20 mouse cellular contexts compared by ENCODE assay signal in genomic region chr5:30112533-30113068, GRCm38 (mm10). TPM values are rescaled to one million over a fixed set of nuclear protein-coding genes. Genes with fewer than 3 reads are reported as not detected.
DNase-seq lines count a peak whose midpoint lies in the region; ATAC-seq and TF ChIP-seq lines count a peak whose summit lies in the region.
"Had no signal": no experiment of that assay in that cellular context is flagged by ENCODE, and none has a peak within 500 bp of the region (broad histone marks: within the 10 kb centered on the region; RNA-seq: fewer than 3 reads in every experiment).

No protein-coding gene starts in this region.

- H3K9ac ChIP-seq in forebrain, postnatal 0 days, result no peak overlapping the region
- no peak overlapping the region for H3K9ac ChIP-seq in forebrain, embryonic 16.5 days (replicated peaks; ENCODE audit: low read depth, low read length)
- H3K9ac ChIP-seq in liver, adult 2 months (ENCODE audit: low read depth, low read length), result no peak overlapping the region
- no peak overlapping the region for H3K9ac ChIP-seq in liver, embryonic 12.5 days
- H3K9ac ChIP-seq: embryonic facial prominence, embryonic 12.5 days; limb, embryonic 12.5 days had no signal

- no peaks in the 10 kb centered on the region; the same call in 1 of the 2 replicates for H3K36me3 ChIP-seq in forebrain, postnatal 0 days (ENCODE audit: insufficient read depth)
- peaks cover 5% of the 10 kb centered on the region for H3K36me3 ChIP-seq in forebrain, embryonic 16.5 days (ENCODE audit: control insufficient read depth, insufficient read depth)
- H3K36me3 ChIP-seq in liver, adult 2 months (ENCODE audit: control insufficient read depth, insufficient read depth, low read length), result no peaks in the 10 kb centered on the region
- peaks cover 4% of the 10 kb centered on the region; the same call in 1 of the 2 replicates for H3K36me3 ChIP-seq in liver, embryonic 12.5 days
- H3K36me3 ChIP-seq in E14TG2a.4 (ENCODE audit: insufficient read depth, low read length), result peaks cover 12% of the 10 kb centered on the region; the same call in 1 of the 2 replicates

- H3K4me1 ChIP-seq in forebrain, postnatal 0 days (ENCODE audit: insufficient read depth), result no peaks in the 10 kb centered on the region
- peaks cover 35% of the 10 kb centered on the region for H3K4me1 ChIP-seq in forebrain, embryonic 16.5 days (replicated peaks; ENCODE audit: control insufficient read depth, insufficient read depth, low read length)
- H3K4me1 ChIP-seq in liver, adult 2 months (ENCODE audit: control insufficient read depth, insufficient read depth, low read length), result peaks cover 5% of the 10 kb centered on the region; the same call in 1 of the 2 replicates
- H3K4me1 ChIP-seq in liver, embryonic 12.5 days, result peaks cover 31% of the 10 kb centered on the region
- H3K4me1 ChIP-seq in E14TG2a.4 (replicated peaks; ENCODE audit: low read depth, low read length), result peaks cover 60% of the 10 kb centered on the region

- no peak overlapping the region for H3K4me2 ChIP-seq in forebrain, postnatal 0 days (ENCODE audit: low read depth)
- no peak overlapping the region for H3K4me2 ChIP-seq in forebrain, embryonic 16.5 days (ENCODE audit: low read length)
- no peak overlapping the region for H3K4me2 ChIP-seq in liver, embryonic 12.5 days

- no peak overlapping the region for H3K4me3 ChIP-seq in forebrain, postnatal 0 days (ENCODE audit: low read depth, low read length)
- no peak overlapping the region for H3K4me3 ChIP-seq in forebrain, embryonic 16.5 days (replicated peaks; ENCODE audit: low read length)
- H3K4me3 ChIP-seq in liver, adult 2 months (ENCODE audit: insufficient read depth, low read depth, low read length), result no peak overlapping the region
- H3K4me3 ChIP-seq in liver, embryonic 12.5 days, result no peak overlapping the region
- H3K4me3 ChIP-seq in E14TG2a.4 (replicated peaks; ENCODE audit: low read length), result no peak overlapping the region
- H3K4me3 ChIP-seq: embryonic facial prominence, embryonic 12.5 days; midbrain, embryonic 10.5 days had no signal

- H3K27me3 ChIP-seq in forebrain, postnatal 0 days (ENCODE audit: insufficient read depth, low read length), result no peaks in the 10 kb centered on the region
- H3K27me3 ChIP-seq in forebrain, embryonic 16.5 days (replicated peaks; ENCODE audit: control insufficient read depth, insufficient read depth, low read length), result no peaks in the 10 kb centered on the region
- peaks cover 8% of the 10 kb centered on the region for H3K27me3 ChIP-seq in liver, adult 2 months (ENCODE audit: control insufficient read depth, insufficient read depth, low read length)
- H3K27me3 ChIP-seq in liver, embryonic 12.5 days (replicated peaks), result peaks cover 91% of the 10 kb centered on the region
- H3K27me3 ChIP-seq in E14TG2a.4 (ENCODE audit: insufficient read depth, low read length), result peaks cover 76% of the 10 kb centered on the region

- H3K9me3 ChIP-seq in forebrain, postnatal 0 days (ENCODE audit: low read length), result no peaks in the 10 kb centered on the region
- H3K9me3 ChIP-seq in forebrain, embryonic 16.5 days (ENCODE audit: control insufficient read depth, low read length), result no peaks in the 10 kb centered on the region
- no peaks in the 10 kb centered on the region for H3K9me3 ChIP-seq in liver, embryonic 12.5 days (replicated peaks)
- no peaks in the 10 kb centered on the region for H3K9me3 ChIP-seq in E14TG2a.4 (ENCODE audit: low read length)
- H3K9me3 ChIP-seq: embryonic facial prominence, embryonic 12.5 days; limb, embryonic 12.5 days; midbrain, embryonic 10.5 days had no signal

- no peak for ATAC-seq in forebrain, postnatal 0 days
- ATAC-seq in forebrain, embryonic 16.5 days, result no peak
- no peak for ATAC-seq in liver, embryonic 12.5 days
- ATAC-seq: activated CD4-positive, CD25-positive, alpha-beta regulatory T cell, adult 4 months had no signal

- 92% methylated on average over 3 of the region's 3 CpGs for WGBS in forebrain, postnatal 0 days
- 90% methylated on average over 3 of the region's 3 CpGs for WGBS in forebrain, embryonic 16.5 days
- WGBS in liver, adult 2 months, result 28% methylated on average over 3 of the region's 3 CpGs
- 71% methylated on average over 3 of the region's 3 CpGs for WGBS in liver, embryonic 12.5 days (ENCODE audit: insufficient replicate concordance)

- no peak for DNase-seq in forebrain, postnatal 0 days
- peak; percentile 84 for DNase-seq in liver, adult 2 months (ENCODE audit: extremely low read depth, low read depth, low spot score)
- peak; percentile 36 for DNase-seq in induced T-regulatory cell, adult 2 months (ENCODE audit: low read depth)
- no peak for DNase-seq in frontal cortex, postnatal 10 days (ENCODE audit: low spot score in 2 of 2)
- DNase-seq in cerebellum, adult 11 months, result no peak
- DNase-seq: adrenal gland, postnatal 25 days; kidney, adult 11 months; lung, postnatal 14 days had no signal

- H3K79me2 ChIP-seq in liver, adult 2 months (ENCODE audit: control insufficient read depth, insufficient read depth, low read length), result no peaks in the 10 kb centered on the region

- TF ChIP-seq CTCF in forebrain, postnatal 0 days (IDR thresholded peaks at IDR 0.05; ENCODE audit: low read depth), result peak; percentile 38
- TF ChIP-seq CTCF in liver, adult 2 months (IDR thresholded peaks at IDR 0.05; ENCODE audit: low read depth, low read length), result peak; percentile 40
- peak; percentile 26 for TF ChIP-seq CTCF in E14TG2a.4 (conservative IDR thresholded peaks at IDR 0.05; ENCODE audit: low read length)

- TF ChIP-seq POLR2A in liver, adult 2 months (IDR thresholded peaks at IDR 0.05; ENCODE audit: extremely low read depth, insufficient read depth, low read length), result no peak

- H3K27ac ChIP-seq in forebrain, postnatal 0 days (ENCODE audit: low read depth, low read length), result no peak overlapping the region
- H3K27ac ChIP-seq in forebrain, embryonic 16.5 days (ENCODE audit: low read length), result no peak overlapping the region
- no peak overlapping the region for H3K27ac ChIP-seq in liver, adult 2 months (replicated peaks; ENCODE audit: insufficient read depth, low read depth, low read length)
- no peak overlapping the region for H3K27ac ChIP-seq in liver, embryonic 12.5 days
- H3K27ac ChIP-seq: embryonic facial prominence, embryonic 12.5 days; limb, embryonic 12.5 days had no signal

RNA-seq across cellular contexts. Expression of gene 3110082J24Rik, which starts 6.7 kb away (rescaled TPM):
- 1.0 and 2.0 TPM in 2 replicates for total RNA-seq in forebrain, postnatal 0 days (2014; rRNA removed)
- 2.0 and 2.5 TPM in 2 replicates for polyA plus RNA-seq in forebrain, postnatal 0 days (2015; fragmentation: Nextera tagmentation; extraction: Ambion mirVana)
- 2.8 TPM in 2 replicates for polyA plus RNA-seq in forebrain, embryonic 16.5 days (2015; fragmentation: Nextera tagmentation; extraction: Ambion mirVana)
- not detected in 2 replicates for total RNA-seq in liver, adult 2 months (2014; rRNA removed)
- not detected in 2 replicates for polyA plus RNA-seq in liver, adult 2 months (2012; rRNA removed)
- not detected in 2 replicates for polyA plus RNA-seq in liver, embryonic 12.5 days (2016; fragmentation: Nextera tagmentation; extraction: Ambion mirVana)
- total RNA-seq: adrenal gland, postnatal 25 days; hematopoietic stem cell, adult 5-6 weeks had no signal
- polyA plus RNA-seq: activated CD4-positive, CD25-positive, alpha-beta regulatory T cell, adult 4 months; gonadal fat pad, adult 2 months; heart, embryonic 14.5 days; large intestine, adult 2 months; limb, embryonic 12.5 days; urinary bladder, adult 2 months had no signal

RNA-seq across cellular contexts. Expression of gene Garem2, which starts 7.6 kb away (rescaled TPM):
- 10.4 and 10.5 TPM in 2 replicates for total RNA-seq in forebrain, postnatal 0 days (2014; rRNA removed)
- 5.5 and 7.2 TPM in 2 replicates for polyA plus RNA-seq in forebrain, postnatal 0 days (2015; fragmentation: Nextera tagmentation; extraction: Ambion mirVana)
- 8.1 and 10.1 TPM in 2 replicates for polyA plus RNA-seq in forebrain, embryonic 16.5 days (2015; fragmentation: Nextera tagmentation; extraction: Ambion mirVana)
- not detected in 2 replicates for total RNA-seq in liver, adult 2 months (2014; rRNA removed)
- not detected in 2 replicates for polyA plus RNA-seq in liver, adult 2 months (2012; rRNA removed)
- 0.08 and 0.12 TPM in 2 replicates for polyA plus RNA-seq in liver, embryonic 12.5 days (2016; fragmentation: Nextera tagmentation; extraction: Ambion mirVana)
- total RNA-seq: hematopoietic stem cell, adult 5-6 weeks had no signal
- polyA plus RNA-seq: activated CD4-positive, CD25-positive, alpha-beta regulatory T cell, adult 4 months had no signal

RNA-seq across cellular contexts. Expression of gene Tyms, which starts 39.2 kb away (rescaled TPM):
- total RNA-seq in forebrain, postnatal 0 days (2014; rRNA removed), result 12.3 and 14.3 TPM in 2 replicates
- 26.8 and 34.1 TPM in 2 replicates for polyA plus RNA-seq in forebrain, postnatal 0 days (2015; fragmentation: Nextera tagmentation; extraction: Ambion mirVana)
- 84.3 and 95.4 TPM in 2 replicates for polyA plus RNA-seq in forebrain, embryonic 16.5 days (2015; fragmentation: Nextera tagmentation; extraction: Ambion mirVana)
- total RNA-seq in liver, adult 2 months (2014; rRNA removed), result 8.9 and 14.6 TPM in 2 replicates
- polyA plus RNA-seq in liver, adult 2 months (2012; rRNA removed), result 13.9 and 14.1 TPM in 2 replicates
- polyA plus RNA-seq in liver, embryonic 12.5 days (2016; fragmentation: Nextera tagmentation; extraction: Ambion mirVana), result 278 and 289 TPM in 2 replicates

RNA-seq across cellular contexts. Expression of gene Hadha, which starts 42.4 kb away (rescaled TPM):
- total RNA-seq in forebrain, postnatal 0 days (2014; rRNA removed), result 50.3 and 57.9 TPM in 2 replicates
- polyA plus RNA-seq in forebrain, postnatal 0 days (2015; fragmentation: Nextera tagmentation; extraction: Ambion mirVana), result 45.9 and 56.1 TPM in 2 replicates
- 76.0 and 80.7 TPM in 2 replicates for polyA plus RNA-seq in forebrain, embryonic 16.5 days (2015; fragmentation: Nextera tagmentation; extraction: Ambion mirVana)
- 218 and 239 TPM in 2 replicates for total RNA-seq in liver, adult 2 months (2014; rRNA removed)
- polyA plus RNA-seq in liver, adult 2 months (2012; rRNA removed), result 106 and 124 TPM in 2 replicates
- 92.2 and 103 TPM in 2 replicates for polyA plus RNA-seq in liver, embryonic 12.5 days (2016; fragmentation: Nextera tagmentation; extraction: Ambion mirVana)

RNA-seq across cellular contexts. Expression of gene Hadhb, which starts 42.4 kb away (rescaled TPM):
- 54.4 and 59.3 TPM in 2 replicates for total RNA-seq in forebrain, postnatal 0 days (2014; rRNA removed)
- polyA plus RNA-seq in forebrain, postnatal 0 days (2015; fragmentation: Nextera tagmentation; extraction: Ambion mirVana), result 43.2 and 46.2 TPM in 2 replicates
- 66.5 and 72.0 TPM in 2 replicates for polyA plus RNA-seq in forebrain, embryonic 16.5 days (2015; fragmentation: Nextera tagmentation; extraction: Ambion mirVana)
- 252 and 270 TPM in 2 replicates for total RNA-seq in liver, adult 2 months (2014; rRNA removed)
- polyA plus RNA-seq in liver, adult 2 months (2012; rRNA removed), result 137 and 138 TPM in 2 replicates
- polyA plus RNA-seq in liver, embryonic 12.5 days (2016; fragmentation: Nextera tagmentation; extraction: Ambion mirVana), result 113 and 116 TPM in 2 replicates

Comparison
In these comparisons a context has a peak if more than half of its experiments do, and no peak if none do; other contexts are left out.
1. DNase-seq: peak in liver, adult 2 months (single experiment) and induced T-regulatory cell, adult 2 months (single experiment); none in forebrain, postnatal 0 days (single experiment), frontal cortex, postnatal 10 days (0 of 2) and cerebellum, adult 11 months (single experiment).
2. Peak in every context shown above with its lines, with median percentiles within 50 percentile points of each other: CTCF ChIP-seq.